Mouse (Mus musculus): ENCODE measurements around the gene Fndc3b.
A peak's percentile ranks its signal among the peaks of the same experiment; 100 is the strongest.

The Fndc3b gene

DNA sequence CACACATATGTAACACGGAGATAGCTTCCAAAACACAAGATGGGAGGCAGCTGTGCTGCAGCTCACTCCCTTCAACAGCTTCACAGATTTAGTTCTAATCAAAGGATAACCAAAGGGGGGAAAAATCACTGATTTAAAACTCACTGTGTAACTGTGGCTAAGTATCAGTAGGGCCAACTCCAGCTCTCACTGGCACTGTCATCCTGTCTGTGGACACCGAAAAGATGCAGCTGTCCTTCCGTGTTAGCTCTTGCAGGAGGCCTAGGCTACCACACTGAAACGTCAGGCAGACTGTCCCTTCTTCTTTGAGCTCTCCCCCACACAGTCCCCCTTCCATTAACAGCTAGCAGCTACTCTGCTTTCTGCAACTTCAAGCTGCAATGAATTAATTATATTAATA, 89.9 kb downstream of the Fndc3b start:
- no peak for DNase-seq (ENCODE audit: low spot score in 2 of 2)

DNA sequence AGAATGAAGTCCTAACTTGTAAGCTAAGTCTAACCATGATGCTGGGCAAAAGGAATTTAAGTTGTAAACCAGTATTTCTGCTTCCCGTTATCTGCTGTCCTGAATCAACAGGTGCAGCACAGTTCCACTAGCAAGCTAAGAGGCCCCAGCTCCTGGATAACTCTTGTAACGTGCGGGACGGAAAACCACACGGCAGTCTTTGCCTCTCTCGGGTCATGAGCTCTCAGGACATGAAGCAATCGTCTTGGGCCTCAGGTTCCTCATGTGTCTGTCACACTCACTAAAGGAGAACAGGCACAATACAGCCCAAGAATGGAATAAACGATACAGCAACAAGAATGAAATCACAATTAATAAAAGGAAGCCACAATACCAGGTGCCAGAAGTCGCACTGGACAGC, 93.4 kb downstream of the Fndc3b start:
- DNase-seq (ENCODE audit: low spot score in 2 of 2): no peak

DNA sequence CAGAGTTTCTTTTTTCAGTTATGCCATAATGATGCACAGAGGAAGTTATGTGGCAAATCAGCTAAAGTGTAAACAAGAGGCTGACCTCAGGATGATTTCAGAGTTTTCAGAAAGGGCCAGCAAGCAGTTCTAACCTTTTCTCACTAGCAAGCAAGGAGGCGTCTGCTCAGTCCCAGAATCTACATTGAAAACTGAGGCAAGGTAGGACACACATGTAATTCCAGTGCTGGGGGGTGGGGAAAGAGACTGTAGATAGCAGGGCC, 93.9 kb downstream of the Fndc3b start:
- no peak for DNase-seq (ENCODE audit: low spot score in 2 of 2)

DNA sequence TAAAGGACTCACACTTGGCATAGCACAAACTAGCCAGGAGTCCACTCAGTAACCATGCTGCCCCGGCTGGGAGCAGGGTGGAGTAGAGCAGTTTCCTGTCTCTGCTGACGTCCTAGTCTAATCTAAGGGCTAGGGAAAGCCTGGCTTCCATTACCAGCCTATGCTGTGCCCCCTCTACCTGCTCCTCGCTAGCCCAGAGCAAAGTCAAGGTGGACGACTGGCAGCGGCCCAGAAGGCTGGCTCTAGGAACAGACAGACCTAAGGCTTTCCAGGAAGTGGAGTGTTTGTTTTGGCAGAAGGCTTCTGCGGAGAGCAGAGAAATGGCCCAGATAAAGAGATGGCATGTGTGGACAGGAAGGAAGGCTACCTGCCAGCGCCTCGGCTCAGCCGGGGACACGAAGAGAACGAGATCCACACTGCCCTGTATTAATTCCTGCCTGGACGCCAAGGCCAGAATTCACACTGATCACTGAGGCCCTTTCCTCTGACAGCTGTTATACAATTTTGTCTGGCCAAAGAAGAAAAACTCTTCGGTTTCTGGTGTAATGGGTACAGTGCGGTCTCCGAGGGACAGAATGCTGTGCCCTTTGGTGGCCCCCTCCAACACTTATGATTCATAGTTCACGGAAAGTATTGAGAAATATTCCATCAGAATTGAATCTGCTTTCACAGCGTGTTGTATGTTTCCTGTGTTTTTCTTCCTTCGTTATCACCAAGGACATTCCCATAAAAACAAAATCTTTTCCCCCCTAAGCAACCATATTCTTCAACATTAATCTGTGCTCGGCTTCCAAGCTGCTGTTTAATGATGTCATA, 94.5 kb downstream of the Fndc3b start:
- no peak for DNase-seq (ENCODE audit: low spot score in 2 of 2)

DNA sequence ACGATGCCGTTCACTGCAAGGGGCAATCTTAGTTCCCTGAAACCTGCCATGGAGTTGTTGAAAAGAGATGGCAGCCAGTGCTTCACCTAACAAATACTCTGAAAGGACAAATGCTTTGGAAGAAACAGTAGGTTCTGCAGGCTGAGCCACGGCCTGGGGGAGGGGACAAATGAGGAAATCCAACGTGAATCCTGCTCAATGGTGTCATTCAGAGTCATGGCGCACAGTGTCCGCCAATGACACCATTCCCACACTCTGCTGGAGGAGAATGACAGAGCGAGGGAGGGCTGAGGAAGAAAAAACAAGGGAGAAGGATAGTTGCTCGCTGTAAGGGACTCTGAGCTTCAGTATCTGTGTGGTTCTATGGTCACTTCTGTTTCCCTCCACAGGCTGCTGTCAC, 95.6 kb downstream of the Fndc3b start:
- no peak for DNase-seq (ENCODE audit: low spot score in 2 of 2)

DNA sequence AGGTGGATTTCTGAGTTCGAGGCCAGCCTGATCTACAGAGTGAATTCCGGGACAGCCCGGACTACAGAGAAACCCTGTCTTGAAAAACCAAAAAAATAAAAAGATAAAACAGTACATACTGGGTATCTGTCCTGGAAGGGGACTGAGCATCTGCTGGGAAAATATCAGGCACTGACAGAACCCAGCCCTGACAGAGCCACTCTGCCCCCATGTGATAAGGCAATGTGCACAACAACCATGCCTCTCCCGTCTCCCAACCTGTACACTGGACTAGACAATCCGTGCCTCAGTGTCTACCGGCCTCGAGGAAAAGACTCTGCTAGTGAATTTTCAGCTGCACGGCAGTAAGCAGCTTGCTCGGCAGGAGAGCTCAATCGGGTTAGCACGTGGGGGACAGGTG, 97.3 kb downstream of the Fndc3b start:
- no peak for DNase-seq (ENCODE audit: low spot score in 2 of 2)

DNA sequence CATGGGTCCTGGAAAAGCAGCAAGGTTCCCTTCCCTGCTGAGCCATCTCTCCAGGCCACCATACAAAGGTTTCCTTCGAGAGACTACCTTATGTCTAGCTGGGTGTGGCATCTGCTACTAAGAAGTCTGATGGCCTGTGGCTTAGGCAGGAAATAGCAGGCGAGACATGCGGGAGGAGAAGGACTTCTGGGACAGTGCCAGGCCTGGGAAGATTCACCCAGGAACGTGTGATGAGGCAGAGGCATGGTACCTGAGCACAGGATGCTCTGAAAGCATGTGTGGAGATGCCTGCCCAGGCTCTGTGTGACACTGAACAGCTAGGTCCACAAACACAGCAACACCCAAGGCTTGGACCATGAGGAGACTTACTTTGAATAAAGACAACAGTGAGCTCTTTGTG, 98.1 kb downstream of the Fndc3b start:
- DNase-seq (ENCODE audit: low spot score in 2 of 2): no peak

DNA sequence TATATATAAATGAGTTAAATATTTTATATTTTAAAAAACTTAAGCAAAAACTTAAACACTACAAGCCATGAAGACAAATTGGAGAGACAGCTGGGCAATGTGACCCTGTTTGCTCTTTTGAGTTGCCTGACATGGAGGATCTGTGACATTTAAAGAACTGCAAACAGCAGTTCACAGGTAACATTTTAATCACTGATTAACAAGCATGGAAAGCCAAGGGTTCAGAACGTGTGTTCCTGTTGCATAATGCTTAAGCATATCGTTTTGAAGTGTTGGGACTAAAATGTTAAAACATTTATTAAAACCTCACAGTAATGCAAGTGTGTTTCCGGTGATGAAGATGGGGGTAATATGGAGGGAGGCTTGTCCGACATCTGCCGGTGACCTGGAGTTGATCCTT, 99.1 kb downstream of the Fndc3b start:
- no peak for DNase-seq (ENCODE audit: low spot score in 2 of 2)

DNA sequence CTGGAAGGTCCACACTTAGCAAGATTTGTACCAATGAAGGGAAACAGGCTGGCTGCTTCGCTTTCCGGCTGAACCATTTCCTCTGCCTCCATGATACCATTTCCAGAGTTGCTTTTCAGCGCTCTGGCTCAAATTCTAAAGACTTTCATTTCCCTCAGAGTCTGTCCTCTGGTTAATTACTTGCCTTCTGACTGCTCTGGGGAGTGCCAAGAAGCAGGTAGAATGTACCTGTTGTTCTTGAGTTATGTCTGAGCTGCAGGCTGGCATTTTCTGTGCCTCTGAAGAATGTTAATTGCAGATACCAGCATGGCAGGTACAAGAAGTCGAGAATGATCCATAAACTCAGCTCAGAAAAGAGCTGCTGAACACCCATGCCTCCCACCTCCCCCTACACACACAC, 100.6 kb downstream of the Fndc3b start:
- DNase-seq (ENCODE audit: low spot score in 2 of 2): no peak

DNA sequence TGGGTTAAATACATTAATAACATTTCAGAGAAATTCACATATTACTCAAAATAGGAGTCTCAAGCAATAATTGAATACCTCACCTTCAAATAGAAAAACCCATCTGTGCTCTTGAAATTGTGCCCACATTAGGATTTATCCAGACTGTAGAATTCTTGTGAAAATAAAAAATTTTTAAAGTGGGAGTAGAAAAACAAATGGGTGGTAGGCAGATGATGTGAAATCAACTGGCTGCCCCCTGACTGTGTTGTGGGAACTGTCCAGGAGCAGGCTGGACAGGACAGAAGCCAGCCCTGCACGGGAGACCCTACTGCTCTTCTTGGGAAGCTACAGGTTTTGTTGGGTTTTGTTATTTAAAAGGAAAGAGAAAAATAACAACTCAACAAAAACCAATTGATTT, 101.0 kb downstream of the Fndc3b start:
- DNase-seq (ENCODE audit: low spot score in 2 of 2): no peak

DNA sequence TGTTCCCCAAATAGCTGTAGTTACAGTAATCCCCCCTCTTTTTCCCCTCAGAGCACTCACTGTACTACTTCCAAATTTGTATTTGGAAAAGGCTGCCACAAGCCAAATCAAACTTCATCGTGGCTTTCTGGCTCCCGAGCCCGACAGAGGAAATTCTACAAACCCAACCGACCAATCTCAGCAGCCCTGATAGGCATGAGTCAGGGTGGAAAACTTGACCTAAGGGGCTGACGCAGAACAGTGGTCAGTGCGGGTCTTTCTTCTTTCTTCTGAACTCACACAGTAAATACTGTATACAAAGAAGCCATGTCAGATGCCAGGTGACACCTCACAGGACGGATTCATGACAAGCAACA, 103.3 kb downstream of the Fndc3b start:
- no peak for DNase-seq (ENCODE audit: low spot score in 2 of 2)

DNA sequence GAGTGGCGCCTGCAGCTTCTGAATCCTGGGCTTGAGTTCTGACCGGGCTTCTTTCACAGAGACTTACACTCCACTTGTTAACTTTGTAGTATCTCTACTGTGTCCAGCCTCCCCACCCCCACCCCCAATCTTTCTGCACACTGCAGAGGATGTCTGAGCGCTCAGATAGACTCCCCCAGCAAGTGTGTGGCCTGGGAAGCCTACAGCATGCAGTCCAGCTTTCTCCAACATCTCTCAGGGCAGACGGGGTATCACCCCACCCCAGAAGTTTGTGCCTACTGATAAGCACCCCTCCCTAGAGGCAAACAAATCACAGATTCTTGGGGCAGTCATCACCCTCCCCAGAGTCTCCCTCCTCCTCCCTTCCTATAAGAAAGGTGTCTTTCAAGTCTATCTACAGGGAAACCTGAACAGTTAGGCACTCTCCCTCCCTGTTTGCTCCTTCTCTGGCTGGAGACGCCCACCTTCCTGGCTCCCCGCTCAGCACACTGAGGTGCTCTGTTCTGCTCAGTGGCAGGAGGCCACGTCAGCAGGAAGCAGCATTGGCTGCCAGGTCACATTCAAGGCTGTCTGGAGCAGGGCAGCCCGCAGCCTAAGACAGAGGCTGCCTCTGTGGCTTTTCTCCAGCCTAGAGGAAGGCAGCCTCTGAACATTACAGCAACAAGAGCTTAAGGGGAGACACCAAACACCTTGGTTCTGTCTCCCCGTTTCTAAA, 103.9 kb downstream of the Fndc3b start:
- DNase-seq (ENCODE audit: low spot score in 2 of 2): peak; percentile 37 to 45

DNA sequence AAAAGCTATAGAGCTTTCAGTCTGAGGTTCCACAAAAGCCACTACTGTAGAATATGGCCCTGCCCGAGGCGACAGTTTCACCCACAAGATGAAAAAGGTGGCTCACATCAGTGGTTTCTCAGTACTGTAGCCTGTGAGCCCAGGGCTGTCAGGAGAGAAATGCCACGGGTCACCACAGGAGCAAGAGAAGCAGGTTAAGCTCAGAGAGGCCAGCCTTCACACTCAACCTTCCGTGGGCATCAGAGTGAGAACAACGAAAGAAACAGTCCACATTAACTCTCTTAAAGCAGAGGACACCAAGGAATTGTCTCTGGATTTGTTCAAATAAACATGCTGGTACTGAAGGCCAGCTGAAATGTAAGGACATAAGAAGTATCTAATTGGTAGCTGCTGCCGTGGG, 104.5 kb downstream of the Fndc3b start:
- DNase-seq (ENCODE audit: low spot score in 2 of 2): no peak

DNA sequence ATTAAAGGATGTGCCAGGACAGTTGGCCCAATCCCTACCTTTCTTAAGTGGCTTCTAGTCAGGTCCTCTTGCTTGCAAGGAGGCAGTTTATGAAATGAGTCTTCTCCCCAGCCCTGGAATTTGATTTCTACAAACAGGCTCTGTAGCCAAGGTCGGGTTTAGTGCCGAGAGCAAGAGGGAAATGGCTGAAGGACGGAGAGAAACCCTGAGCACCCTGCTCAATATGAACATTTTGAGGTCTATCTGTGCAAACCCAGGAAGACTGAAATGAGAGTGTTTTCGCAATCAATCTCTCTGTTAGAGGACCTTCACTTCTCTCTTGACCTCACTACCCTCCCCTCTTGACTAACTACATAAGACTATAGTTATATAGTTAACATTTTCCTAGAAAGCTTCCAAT, 105.5 kb downstream of the Fndc3b start:
- DNase-seq (ENCODE audit: low spot score in 2 of 2): no peak

DNA sequence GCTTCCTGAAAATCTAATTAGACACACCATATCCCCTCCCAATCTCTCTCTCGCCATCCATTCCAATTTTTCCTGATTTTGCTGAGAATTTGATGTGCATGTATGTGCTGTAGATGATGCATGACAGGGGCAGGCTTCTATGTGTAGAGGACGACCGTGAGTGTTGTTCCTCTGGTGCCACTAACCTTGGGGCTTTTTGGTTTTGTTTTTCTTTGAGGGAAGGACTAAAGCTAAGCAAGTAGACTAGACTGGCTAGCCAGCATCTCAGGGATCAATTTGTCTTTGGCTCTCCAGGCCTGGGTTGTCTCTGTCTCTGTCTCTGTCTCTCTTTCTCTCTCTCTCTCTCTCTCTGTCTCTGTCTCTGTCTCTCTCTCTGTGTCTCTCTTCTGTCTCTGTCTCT, 106.0 kb downstream of the Fndc3b start:
- no peak for DNase-seq (ENCODE audit: low spot score in 2 of 2)

DNA sequence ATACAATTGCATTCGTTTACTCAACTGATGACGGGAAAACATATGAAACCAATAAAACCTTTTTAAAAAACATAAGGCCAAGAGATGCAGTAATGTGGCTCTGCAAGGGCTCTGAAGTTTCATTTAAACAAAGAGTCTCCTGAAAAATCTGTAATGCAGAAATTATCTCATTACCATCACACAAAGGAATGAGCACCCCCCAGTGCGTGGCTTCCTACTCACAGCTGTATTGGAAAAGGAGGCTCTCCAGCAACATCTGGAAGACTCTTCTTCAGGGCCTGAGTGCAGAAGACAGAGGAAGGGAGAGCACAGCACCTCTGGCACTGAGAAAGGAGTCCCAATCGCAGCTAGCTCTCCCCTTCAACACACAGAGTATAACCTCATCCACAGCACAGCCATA, 106.5 kb downstream of the Fndc3b start:
- no peak for DNase-seq (ENCODE audit: low spot score in 2 of 2)

DNA sequence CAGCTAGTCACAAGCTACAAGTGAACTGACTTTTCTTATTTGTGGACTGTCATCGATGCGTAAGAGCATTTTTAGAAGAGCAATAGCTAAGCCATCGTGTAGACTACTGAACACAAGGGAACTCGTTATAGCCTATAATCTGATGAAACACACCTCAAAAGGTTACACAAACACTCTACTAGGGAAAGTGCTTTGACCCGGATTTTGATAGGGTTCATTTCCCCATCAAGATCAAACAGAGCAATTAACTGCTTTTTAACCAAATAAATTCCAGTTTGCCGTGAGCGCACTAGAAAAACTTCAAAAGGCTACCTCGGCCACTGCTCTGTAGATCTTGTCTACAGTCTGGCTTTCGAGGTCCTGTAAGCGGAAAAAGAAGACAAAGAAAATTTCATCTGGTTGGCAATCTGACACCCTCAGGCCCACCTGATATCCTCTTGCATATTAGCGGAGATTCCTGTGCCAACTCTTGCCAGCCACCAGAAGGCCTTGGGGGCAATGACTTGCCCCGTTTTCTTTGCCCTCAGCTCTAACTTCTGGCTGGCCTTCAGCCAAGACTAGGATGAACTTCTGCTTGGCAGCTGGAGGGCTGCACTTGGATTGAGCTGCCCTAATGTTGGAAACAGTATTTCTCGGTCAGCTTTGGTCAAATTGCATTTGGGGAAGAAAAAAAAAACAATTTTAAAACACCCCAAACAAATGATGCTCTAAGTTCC, 107.0 kb downstream of the Fndc3b start:
- no peak for DNase-seq (ENCODE audit: low spot score in 2 of 2)

DNA sequence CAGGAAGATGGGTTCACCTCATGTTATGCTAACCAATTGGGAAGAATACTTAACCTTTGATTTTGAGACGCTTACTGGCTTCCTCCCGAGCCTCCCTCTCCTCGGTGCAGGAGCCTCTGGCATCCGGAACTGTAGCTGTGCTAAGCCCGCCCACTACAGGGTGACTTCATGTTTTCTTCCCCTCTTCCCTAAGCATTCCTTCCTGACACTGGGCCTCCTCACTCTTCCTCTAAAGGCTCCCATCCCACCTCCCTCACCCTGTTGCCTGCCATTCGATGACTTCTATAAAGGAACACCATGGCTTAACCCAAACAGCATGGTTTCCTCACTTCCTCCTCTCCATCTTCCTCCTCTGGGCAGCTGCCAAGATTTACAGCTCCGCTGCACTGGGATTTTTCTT, 110.5 kb downstream of the Fndc3b start:
- no peak for DNase-seq (ENCODE audit: low spot score in 2 of 2)

DNA sequence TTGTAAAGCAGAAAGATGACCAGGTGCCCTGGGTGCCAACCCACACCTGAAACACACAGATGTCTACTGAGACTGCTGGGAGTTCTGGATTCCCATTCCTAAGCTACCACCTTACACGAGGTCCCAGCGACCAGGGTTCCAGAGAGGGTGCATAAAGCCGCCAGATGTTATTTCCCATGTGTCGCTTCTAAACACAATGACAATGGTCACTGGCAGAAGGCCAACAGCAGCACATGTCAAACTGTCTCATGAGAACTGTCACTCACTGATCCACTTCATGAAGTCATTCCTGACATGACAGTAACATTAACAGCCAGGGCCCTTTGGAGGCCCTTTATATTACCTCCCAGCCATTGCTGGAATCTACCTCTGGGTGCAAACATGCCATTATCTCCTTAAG, 110.9 kb downstream of the Fndc3b start:
- DNase-seq (ENCODE audit: low spot score in 2 of 2): no peak

DNA sequence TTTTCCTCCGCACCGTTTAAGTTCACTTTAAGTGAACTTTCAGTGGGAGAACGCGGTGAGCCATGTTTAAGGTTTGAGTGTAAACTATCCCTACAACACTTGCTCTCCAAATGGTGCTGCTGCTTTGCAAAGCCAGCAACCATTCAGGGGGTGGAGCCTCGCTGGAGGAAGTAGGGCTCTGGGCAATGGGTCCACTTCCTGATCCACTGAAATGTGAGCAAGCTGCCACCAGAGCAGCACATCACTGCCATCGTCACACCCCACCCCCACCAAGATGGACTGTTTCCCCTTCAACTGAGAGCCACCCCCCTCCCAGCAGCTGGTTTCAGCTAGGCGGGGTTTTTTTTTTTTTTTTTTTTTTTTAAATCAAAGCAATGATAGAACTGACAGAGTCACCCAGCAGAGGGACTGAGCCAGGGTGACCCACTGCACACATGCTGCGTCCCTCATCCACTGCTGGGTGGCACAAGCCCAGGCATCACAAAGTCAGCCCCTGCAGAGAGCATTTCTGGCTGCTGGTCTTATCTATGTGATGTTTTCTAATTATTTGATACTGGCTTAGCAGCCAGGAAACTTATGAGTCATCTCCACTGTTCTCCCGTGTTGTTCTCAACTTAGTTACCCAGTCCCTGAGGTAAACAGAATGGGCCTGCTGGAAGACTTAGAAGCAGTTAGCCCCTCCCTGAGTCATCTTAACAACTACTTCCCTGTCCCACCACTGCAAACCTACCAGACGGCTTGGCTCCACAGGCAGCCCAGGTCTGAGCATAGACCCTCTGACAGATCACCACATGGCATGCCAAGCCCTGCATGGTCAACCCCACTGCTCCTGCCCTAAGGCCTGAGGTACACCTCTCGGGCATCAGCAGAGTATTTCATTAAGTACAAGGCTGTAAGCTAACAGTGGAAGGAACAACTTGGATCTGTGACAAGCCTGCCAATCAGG, 112.4 kb downstream of the Fndc3b start:
- no peak for DNase-seq (ENCODE audit: low spot score in 2 of 2)

DNA sequence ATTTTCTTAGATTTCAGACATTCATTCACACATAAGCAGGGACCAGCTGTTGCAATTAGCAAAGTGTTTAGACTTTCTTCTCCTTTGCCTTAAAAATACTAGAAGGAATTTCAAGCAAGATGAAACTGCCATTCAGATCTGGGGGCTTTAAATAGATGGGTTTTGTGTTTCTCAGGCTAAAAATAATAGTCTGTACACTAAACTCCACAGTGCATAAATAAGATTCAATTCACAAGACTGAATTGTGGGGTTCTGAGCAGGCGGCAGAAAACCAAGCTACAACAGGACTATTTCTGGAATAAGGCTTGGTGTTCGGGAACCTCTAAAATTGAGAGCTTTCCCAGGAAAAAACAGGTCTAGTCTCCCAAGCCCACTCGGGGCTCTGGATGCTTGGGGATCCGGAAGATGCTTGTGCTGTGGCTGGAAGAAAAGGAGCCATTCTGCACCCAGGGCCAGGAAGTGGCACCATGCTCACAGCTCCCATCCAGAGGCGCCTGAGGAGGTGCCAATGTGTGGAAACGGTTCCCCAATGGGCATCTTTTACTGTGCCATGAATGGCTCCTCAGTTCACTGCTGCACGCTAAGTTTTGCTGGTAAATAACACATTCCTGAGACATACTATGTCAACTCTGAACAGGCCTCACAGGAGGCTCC, 117.5 kb downstream of the Fndc3b start:
- DNase-seq (ENCODE audit: low spot score in 2 of 2): peak in 1 of 2 experiments; percentile 21

Measured in frontal cortex, postnatal 14 days (tissue).